Mouse (Mus musculus) stomach, embryonic 14.5 days (tissue): ENCODE results near the gene Serping1. TPM values are rescaled to one million over a fixed set of nuclear protein-coding genes. Genes with fewer than 3 reads are reported as not detected.

Source experiments
- ATAC-seq: fragments of 200-750 bp; cut with Nextera tagmentation; 2 replicates; pipeline ENCODE4 v1.8.0; 2017; ENCODE audit warnings: low read depth, moderate TSS enrichment; ENCODE audit not compliant: insufficient number of reproducible peaks, insufficient read depth, low FRiP score
- H3K27ac ChIP-seq: fragments of 300-500 bp; sonication (generic); 2 replicates; pipeline ENCODE4 v1.5.1; 2014; ENCODE audit warnings: mild to moderate bottlenecking, low read length, moderate library complexity, mixed read lengths
- H3K27me3 ChIP-seq: fragments of 300-500 bp; sonication (generic); 2 replicates; pipeline ENCODE4 v1.6.1; 2014; ENCODE audit warnings: low read length, control low read depth, mixed read lengths; ENCODE audit not compliant: control insufficient read depth, insufficient read depth
- H3K36me3 ChIP-seq: fragments of 300-500 bp; sonication (generic); 2 replicates; pipeline ENCODE4 v1.6.1; 2014; ENCODE audit warnings: mild to moderate bottlenecking, control low read depth, low read length, moderate library complexity, mixed read lengths; ENCODE audit not compliant: control insufficient read depth, insufficient read depth
- H3K4me1 ChIP-seq: fragments of 300-500 bp; sonication (generic); 2 replicates; pipeline ENCODE4 v1.6.1; 2014; ENCODE audit warnings: low read length, control low read depth, mixed read lengths; ENCODE audit not compliant: control insufficient read depth, insufficient read depth
- H3K4me2 ChIP-seq: fragments of 300-500 bp; sonication (generic); replicated peaks from 2 replicates; pipeline ENCODE4 v1.6.1; 2014; ENCODE audit warnings: low read depth, low read length, control low read depth
- H3K4me3 ChIP-seq: fragments of 300-500 bp; sonication (generic); 2 replicates; pipeline ENCODE4 v1.5.1; 2014; ENCODE audit warnings: low read depth, low read length, control low read depth
- H3K9ac ChIP-seq: fragments of 300-500 bp; sonication (generic); replicated peaks from 2 replicates; pipeline ENCODE4 v1.6.1; 2014; ENCODE audit warnings: low read depth, mild to moderate bottlenecking, control low read depth, low read length, moderate library complexity, mixed read lengths
- H3K9me3 ChIP-seq: fragments of 300-500 bp; sonication (generic); 2 replicates; pipeline ENCODE4 v1.6.1; 2016; ENCODE audit warnings: low read depth, low read length, control low read depth; ENCODE audit not compliant: control insufficient read depth
- WGBS: fragments of 180-500 bp; shearing (Covaris S2); extraction: QIAGEN DNeasy Blood & Tissue Kit; methylation state at CpG from one replicate; pipeline ENCODE4 v1.1.7; 2014; 5-methylcytosine and 5-hydroxymethylcytosine counted together
- polyA plus RNA-seq: library from polyadenylated mRNA; unstranded; fragments of >200 nt; fragmentation: Nextera tagmentation; extraction: Ambion mirVana; gene quantifications from 2 replicates; pipeline ENCODE4 v1.2.1, GENCODE M21; 2014

Serping1 gene
- polyA plus RNA-seq, 1 experiment from 2014 or later, result 93.7 TPM

DNA sequence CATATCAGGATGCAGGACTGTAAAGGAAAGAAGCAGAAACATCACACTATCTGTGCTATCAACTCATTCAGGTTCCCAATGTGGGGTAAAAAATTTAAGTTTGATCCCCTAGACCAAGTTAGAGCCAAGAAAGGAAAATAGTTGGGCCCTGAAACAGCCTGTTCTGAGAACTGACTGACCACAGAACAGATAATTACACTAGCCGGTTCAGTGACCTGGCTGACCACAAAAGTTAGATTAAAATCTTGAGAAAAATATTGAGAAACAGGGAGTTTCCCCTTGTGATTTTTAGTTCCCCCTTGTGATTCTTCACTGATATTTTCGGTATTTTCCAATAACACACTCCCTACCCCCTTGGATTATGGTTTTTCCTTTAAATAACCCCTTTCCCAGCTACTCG is 18.6 kb upstream of the Serping1 start:
- H3K9me3 ChIP-seq, result no peaks in the 10 kb centered on the region; the same call in 1 of the 2 replicates
- H3K36me3 ChIP-seq, result no peaks in the 10 kb centered on the region
- H3K9ac ChIP-seq, result no peak overlapping the region
- no peak overlapping the region for H3K27ac ChIP-seq
- no peaks in the 10 kb centered on the region for H3K27me3 ChIP-seq
- H3K4me1 ChIP-seq, result no peaks in the 10 kb centered on the region
- WGBS, result 93% methylated on average over 3 of the region's 3 CpGs
- no peak for ATAC-seq
- no peak overlapping the region for H3K4me3 ChIP-seq
- no peak overlapping the region for H3K4me2 ChIP-seq

DNA sequence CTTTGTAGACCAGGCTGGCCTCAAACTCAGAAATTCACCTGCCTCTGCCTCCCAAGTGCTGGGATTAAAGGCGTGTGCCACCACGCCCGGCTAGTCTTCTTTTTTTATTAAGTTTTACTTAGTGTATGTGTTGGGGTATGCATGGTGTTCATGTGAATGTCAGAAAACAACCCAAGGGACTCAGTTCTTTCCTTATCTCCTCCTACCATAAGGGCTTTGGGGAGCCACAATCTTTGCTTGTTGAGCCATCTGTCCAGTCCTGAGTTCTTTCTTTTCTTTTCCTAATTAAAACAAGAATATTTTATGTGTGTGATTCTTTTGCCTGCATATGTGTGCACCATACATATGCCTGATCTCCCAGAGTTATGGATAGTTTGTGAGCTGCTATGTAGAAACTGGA is 17.9 kb upstream of the Serping1 start:
- Histone ChIP-seq H3K4me1 (no peaks in the 10 kb centered on the region), H3K4me2 (no peak overlapping the region), H3K27ac (no peak overlapping the region), H3K36me3 (no peaks in the 10 kb centered on the region), H3K9ac (no peak overlapping the region), H3K27me3 (no peaks in the 10 kb centered on the region), H3K4me3 (no peak overlapping the region), H3K9me3 (no peaks in the 10 kb centered on the region; the same call in 1 of the 2 replicates)
- no peak for ATAC-seq
- 88% methylated on average over 3 of the region's 3 CpGs for WGBS

DNA sequence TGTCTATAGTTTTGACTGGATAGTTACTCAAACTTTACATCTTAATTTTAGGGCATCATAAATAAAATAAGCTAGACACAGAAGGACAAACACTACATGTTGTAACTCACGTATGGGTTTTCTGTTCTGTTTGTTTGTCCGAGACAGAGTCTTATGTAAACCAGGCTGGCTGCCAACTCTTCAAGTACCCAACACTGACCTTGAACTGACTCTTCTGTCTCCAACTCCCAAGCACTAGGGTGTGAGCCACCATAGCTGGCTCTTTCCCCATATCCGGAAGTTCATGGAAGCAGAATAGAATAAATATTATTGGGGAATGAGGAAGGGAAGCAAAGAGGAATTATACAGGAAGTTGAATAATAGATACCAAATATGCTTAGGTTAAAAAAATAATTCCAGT is 17.3 kb upstream of the Serping1 start:
- Histone ChIP-seq H3K27me3 (no peaks in the 10 kb centered on the region), H3K9ac (no peak overlapping the region), H3K36me3 (no peaks in the 10 kb centered on the region), H3K4me2 (no peak overlapping the region), H3K27ac (no peak overlapping the region), H3K4me3 (no peak overlapping the region), H3K4me1 (no peaks in the 10 kb centered on the region), H3K9me3 (no peaks in the 10 kb centered on the region; the same call in 1 of the 2 replicates)
- ATAC-seq, result no peak
- 69% methylated on average over 3 of the region's 3 CpGs for WGBS

DNA sequence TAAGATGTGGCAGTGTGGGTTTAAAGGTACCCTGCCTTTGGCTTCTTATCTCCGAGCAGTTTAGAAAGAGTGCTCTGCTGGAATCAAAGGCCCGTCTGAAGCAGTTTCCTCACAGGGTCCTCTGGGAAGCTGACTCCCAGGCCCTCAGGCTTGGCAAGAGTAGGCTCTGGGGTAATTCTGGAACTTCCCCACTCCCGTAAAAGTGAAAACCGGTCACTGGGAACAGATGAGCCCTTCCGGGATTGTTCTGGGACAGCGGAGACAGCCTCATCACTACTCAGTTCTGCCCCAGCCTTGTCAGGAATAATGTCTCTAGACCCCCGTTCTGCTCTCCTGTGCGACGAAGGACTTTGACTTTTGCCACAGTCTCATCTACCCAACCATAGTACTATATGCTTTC is 15.2 kb upstream of the Serping1 start:
- H3K27me3 ChIP-seq, result no peaks in the 10 kb centered on the region
- 56% methylated on average over 9 of the region's 9 CpGs for WGBS

DNA sequence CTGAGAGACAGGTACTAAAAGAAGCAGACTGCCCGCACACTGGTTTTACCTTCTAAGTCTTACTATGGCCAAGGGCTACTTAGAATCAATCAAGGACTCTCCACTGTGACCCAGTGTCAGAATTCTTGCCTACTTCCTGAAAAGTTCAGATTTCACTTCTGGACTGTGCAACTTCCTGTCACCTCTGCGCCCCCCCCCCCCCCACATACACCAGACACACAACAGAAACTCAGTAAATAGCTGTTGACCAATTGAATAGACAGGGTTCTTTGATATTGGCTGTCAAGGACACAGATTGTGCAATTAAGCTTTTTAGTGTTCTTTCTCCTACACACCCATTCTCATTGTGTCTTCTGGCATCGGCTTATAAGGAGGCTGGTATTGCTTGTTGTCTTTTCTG is 13.1 kb upstream of the Serping1 start:
- H3K9ac ChIP-seq, result no peak overlapping the region
- H3K4me2 ChIP-seq, result no peak overlapping the region
- H3K27me3 ChIP-seq, result no peaks in the 10 kb centered on the region
- H3K9me3 ChIP-seq, result no peaks in the 10 kb centered on the region
- H3K4me3 ChIP-seq, result no peak overlapping the region
- H3K27ac ChIP-seq, result no peak overlapping the region
- 70% methylated on average over 3 of the region's 3 CpGs for WGBS
- no peaks in the 10 kb centered on the region for H3K36me3 ChIP-seq
- peaks cover 4% of the 10 kb centered on the region; the same call in 1 of the 2 replicates for H3K4me1 ChIP-seq
- ATAC-seq, result no peak

More for the DNA sequence above, 15.2 kb upstream of the Serping1 start:
- no peak for ATAC-seq
- H3K4me3 ChIP-seq, result no peak overlapping the region
- no peak overlapping the region for H3K9ac ChIP-seq
- H3K27ac ChIP-seq, result no peak overlapping the region
- no peaks in the 10 kb centered on the region for H3K36me3 ChIP-seq
- H3K4me1 ChIP-seq, result no peaks in the 10 kb centered on the region
- H3K9me3 ChIP-seq, result no peaks in the 10 kb centered on the region; the same call in 1 of the 2 replicates
- H3K4me2 ChIP-seq, result no peak overlapping the region

DNA sequence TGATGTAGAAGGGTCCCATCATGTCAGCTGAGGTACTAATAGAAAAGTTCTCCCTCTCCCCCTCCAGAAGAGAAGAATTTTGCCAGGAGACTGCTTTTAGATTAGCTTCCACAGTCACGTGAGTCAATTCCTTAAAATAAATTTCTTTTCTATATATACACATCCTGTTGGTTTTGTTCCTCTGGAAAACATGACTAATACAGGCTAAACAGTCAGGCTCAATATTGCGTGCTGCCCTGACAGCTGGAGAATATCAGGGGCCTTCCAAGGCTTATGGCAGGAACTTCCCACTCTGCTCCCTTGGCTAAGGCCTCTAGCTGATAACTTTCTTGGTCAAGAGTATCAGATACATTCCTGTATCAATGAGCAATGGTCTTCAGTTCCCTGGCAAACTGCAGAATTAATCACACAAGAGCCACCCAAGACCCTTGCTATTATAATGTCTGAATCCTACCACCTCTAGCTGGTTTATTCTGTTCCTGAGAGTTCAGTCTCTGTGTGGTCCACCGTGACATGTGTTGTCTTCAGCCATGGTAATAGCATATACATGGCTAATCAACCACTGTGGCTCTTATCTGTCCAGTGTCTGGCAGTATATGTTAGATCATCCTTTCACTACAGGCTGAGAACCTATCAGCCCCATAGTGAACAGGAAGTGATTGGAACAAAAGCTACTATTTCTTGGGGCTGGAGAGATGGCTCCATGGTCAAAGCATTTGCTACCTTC is 8.8 kb upstream of the Serping1 start:
- no peaks in the 10 kb centered on the region for H3K9me3 ChIP-seq
- ATAC-seq, result peak; percentile 71; the same call in 1 of the 2 replicates
- H3K36me3 ChIP-seq, result no peaks in the 10 kb centered on the region
- peak overlapping the region; percentile 53; the same call in 1 of the 2 replicates for H3K27ac ChIP-seq
- peaks cover 4% of the 10 kb centered on the region; the same call in 1 of the 2 replicates for H3K4me1 ChIP-seq
- H3K27me3 ChIP-seq, result no peaks in the 10 kb centered on the region
- 36% methylated on average over 3 of the region's 3 CpGs for WGBS
- no peak overlapping the region for H3K9ac ChIP-seq
- no peak overlapping the region for H3K4me2 ChIP-seq
- H3K4me3 ChIP-seq, result no peak overlapping the region

DNA sequence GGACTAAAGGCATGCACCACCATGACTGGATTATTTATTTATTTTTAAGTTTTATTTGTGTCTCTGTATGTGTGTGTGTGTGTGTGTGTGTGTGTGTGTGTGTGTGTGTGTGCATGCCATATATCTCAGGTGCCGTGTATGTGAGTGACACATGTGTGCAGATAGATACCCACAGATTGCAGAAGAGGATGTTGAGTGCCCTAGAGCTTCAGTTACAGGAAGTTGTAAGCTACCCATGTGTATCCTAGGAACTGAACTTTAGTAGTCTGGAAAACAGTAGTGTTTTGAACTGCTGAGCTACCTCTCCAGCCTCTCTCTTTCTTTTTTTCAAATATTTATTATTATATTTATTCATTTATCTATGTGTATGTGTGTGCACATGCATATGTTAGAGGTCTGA is 8.1 kb upstream of the Serping1 start:
- Histone ChIP-seq H3K4me1 (peaks cover 4% of the 10 kb centered on the region; the same call in 1 of the 2 replicates), H3K27me3 (no peaks in the 10 kb centered on the region), H3K36me3 (no peaks in the 10 kb centered on the region), H3K9ac (no peak overlapping the region), H3K9me3 (no peaks in the 10 kb centered on the region), H3K4me2 (no peak overlapping the region), H3K4me3 (no peak overlapping the region), H3K27ac (no peak overlapping the region)
- ATAC-seq, result no peak
- 78% methylated on average over 1 of the region's 1 CpGs for WGBS

DNA sequence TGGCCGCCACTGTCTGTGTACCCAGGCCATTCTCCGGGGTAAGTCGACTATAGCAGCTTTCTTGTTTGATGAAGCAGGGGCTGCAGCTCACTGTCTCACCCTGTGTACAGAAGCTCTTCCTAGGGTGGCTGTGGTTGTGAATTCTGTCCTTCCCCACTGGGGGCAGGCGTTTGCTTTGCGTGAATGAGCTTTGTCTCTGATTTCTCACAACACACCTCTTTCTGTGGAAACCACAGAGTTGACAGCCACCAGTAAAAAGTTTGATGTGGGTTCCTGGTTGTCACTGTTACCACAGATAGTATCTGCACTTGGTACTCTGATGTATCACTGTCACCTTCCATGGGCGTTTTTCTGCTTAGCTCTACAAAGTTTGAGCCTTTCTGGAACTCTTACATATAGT is 4.0 kb upstream of the Serping1 start:
- no peaks in the 10 kb centered on the region for H3K9me3 ChIP-seq
- H3K4me3 ChIP-seq, result no peak overlapping the region
- H3K4me2 ChIP-seq, result no peak overlapping the region
- peaks cover 9% of the 10 kb centered on the region for H3K4me1 ChIP-seq
- no peaks in the 10 kb centered on the region for H3K27me3 ChIP-seq
- no peak for ATAC-seq
- no peak overlapping the region for H3K9ac ChIP-seq
- 56% methylated on average over 6 of the region's 6 CpGs for WGBS
- no peak overlapping the region for H3K27ac ChIP-seq
- H3K36me3 ChIP-seq, result no peaks in the 10 kb centered on the region

DNA sequence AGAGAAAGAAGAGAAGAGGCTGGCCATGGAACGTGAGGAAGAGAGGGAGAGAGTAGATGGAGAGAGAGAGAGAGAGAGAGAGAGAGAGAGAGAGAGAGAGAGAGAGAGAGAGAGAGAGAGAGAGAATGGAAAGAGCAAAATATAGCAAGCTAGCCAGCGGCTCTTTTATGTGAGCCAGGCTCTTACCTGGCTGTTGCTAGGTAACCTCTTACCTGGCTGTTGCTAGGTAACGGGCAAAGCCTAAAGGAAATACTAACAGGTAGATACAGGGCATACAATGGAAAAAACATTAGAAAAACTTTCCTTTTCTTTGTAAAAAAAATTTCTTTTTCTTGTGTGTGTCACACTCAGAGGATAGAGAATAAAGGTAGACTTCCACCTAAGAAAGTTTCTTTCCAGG is 2.5 kb upstream of the Serping1 start:
- Histone ChIP-seq H3K27ac (no peak overlapping the region), H3K27me3 (no peaks in the 10 kb centered on the region), H3K36me3 (no peaks in the 10 kb centered on the region), H3K4me2 (no peak overlapping the region), H3K4me1 (peaks cover 10% of the 10 kb centered on the region), H3K4me3 (no peak overlapping the region), H3K9ac (no peak overlapping the region), H3K9me3 (no peaks in the 10 kb centered on the region)
- ATAC-seq, result no peak
- 56% methylated on average over 3 of the region's 3 CpGs for WGBS
